Mouse (Mus musculus) kidney, adult 2 months (tissue): ENCODE measurements around the gene Dck. TPM values are rescaled to one million over a fixed set of nuclear protein-coding genes. Genes with fewer than 3 reads are reported as not detected.

ENCODE experiments used
- DNase-seq: peaks from one replicate; pipeline ENCODE4 v3.0.0; 2021
- H3K27ac ChIP-seq: fragments of 200-500 bp; 2 replicates; pipeline ENCODE4 v1.5.1; 2012; ENCODE audit warnings: low read depth, low read length, control low read depth, inconsistent platforms; ENCODE audit not compliant: insufficient read depth
- H3K27me3 ChIP-seq: fragments of 200-500 bp; replicated peaks from 2 replicates; pipeline ENCODE4 v1.6.1; 2012; ENCODE audit warnings: mild to moderate bottlenecking, moderate library complexity, low read length, inconsistent platforms; ENCODE audit not compliant: control insufficient read depth, insufficient read depth
- H3K36me3 ChIP-seq: fragments of 200-500 bp; 2 replicates; pipeline ENCODE4 v1.6.1; 2012; ENCODE audit warnings: mild to moderate bottlenecking, moderate library complexity, low read length, inconsistent platforms; ENCODE audit not compliant: control insufficient read depth, insufficient read depth
- H3K4me1 ChIP-seq: fragments of 200-500 bp; 2 replicates; pipeline ENCODE4 v1.6.1; 2011; ENCODE audit warnings: low read length; ENCODE audit not compliant: control insufficient read depth, insufficient read depth
- H3K4me3 ChIP-seq: fragments of 200-500 bp; 2 replicates; pipeline ENCODE4 v1.5.1; 2011; ENCODE audit warnings: mild to moderate bottlenecking, low read depth, low read length, control low read depth; ENCODE audit not compliant: insufficient read depth
- CTCF ChIP-seq: fragments of 200-500 bp; conservative IDR thresholded peaks from 2 replicates; pipeline ENCODE4 v1.5.1; 2011; ENCODE audit warnings: low read depth, mild to moderate bottlenecking, control low read depth, low read length, moderate library complexity, mixed read lengths; ENCODE audit not compliant: insufficient read depth, insufficient read length
- POLR2A ChIP-seq: fragments of 200-500 bp; IDR thresholded peaks from one replicate; pipeline ENCODE4 v1.6.1; 2011; ENCODE audit warnings: low read depth, low read length, control low read depth
- WGBS: fragments of 180-500 bp; shearing (Covaris S2); methylation state at CpG from one replicate; pipeline ENCODE4 v1.1.7; 2018; 5-methylcytosine and 5-hydroxymethylcytosine counted together
- polyA plus RNA-seq: library from polyadenylated mRNA; depleted of rRNA; stranded (reverse); fragments of >200 nt; gene quantifications from 2 replicates; pipeline ENCODE4 v1.2.3, GENCODE M21; 2012

Gene Dck
- polyA plus RNA-seq, 1 experiment = 2.0 TPM

DNA sequence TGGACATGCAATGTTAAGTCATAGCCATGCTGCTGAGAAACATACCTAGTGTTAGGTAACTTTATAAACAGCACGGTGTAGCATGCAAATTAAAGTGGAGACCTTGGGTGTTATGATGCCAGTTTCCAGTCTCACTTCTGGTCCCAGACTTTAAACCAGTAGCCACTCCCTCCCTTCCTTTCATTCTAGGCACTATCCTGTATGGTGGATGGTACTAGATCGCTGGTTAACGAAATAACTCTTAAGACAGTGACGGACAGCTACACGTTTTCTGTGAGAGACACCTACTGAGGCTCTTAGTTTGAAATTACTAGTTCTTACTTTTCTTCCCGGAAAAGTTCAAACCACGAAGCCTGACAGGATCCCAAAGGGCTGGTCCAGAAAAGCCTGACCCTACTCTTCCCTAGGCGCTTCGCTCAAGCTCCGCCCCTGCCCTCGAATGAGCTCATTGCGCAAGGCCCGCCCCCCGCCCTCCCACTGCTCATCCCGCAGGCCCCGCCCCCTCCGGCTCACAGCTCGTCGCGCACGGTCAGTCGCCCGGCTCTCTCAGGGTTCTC, 288 bp upstream of the Dck start:
- TF ChIP-seq CTCF (no peak), POLR2A (no peak)
- no peaks in the 10 kb centered on the region for H3K36me3 ChIP-seq
- no peaks in the 10 kb centered on the region for H3K27me3 ChIP-seq
- peak overlapping the region; percentile 95 for H3K4me3 ChIP-seq
- peaks cover 4% of the 10 kb centered on the region; the same call in 1 of the 2 replicates for H3K4me1 ChIP-seq
- no peak for DNase-seq
- 1% methylated on average over 23 of the region's 23 CpGs for WGBS
- H3K27ac ChIP-seq = peak overlapping the region; percentile 12; the same call in 1 of the 2 replicates

DNA sequence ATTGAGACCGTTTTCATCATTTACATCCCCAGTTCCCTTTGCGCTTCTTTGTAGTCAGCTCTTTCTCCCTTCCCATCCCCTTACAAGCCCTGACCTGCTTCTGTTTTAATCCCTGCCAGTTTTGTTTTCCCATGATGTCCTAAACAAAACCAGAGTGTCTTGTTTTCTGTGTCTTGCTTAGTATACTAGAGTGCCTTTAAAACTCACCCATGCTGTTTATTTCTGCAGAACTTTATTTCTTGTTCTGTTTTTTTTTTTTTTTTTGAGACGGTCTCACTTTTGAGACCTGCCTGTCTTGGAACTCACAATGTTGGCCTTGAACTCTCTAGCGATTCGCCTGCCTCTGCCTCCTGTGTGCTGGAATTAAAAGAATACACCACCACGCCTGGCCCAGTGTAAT, 791 bp downstream of the Dck start:
- Histone ChIP-seq H3K4me3 (peak overlapping the region; percentile 95), H3K4me1 (peaks cover 4% of the 10 kb centered on the region; the same call in 1 of the 2 replicates), H3K36me3 (no peaks in the 10 kb centered on the region), H3K27ac (no peak overlapping the region; the same call in 1 of the 2 replicates), H3K27me3 (no peaks in the 10 kb centered on the region)
- 23% methylated on average over 6 of the region's 6 CpGs for WGBS
- TF ChIP-seq POLR2A (no peak), CTCF (no peak)
- no peak for DNase-seq

DNA sequence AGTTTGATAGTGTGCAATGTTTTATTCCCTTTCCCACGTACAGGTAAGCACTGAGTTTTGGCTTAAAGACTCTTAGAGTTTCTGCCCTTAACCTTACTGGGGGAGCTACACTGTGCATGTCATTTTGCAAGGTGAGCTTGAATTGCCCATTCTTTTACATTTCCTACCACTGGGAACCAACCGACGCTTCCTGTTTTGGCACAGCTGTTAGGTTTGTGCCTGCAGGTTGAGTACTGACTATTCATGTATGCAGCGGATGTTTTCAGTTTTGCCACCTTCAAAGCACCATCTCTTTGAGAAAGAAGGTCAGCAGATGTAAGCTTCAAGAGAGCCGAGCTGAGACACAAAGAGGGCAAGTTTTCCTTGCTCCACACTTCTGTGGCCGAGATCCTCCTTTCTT, 1.3 kb downstream of the Dck start:
- DNase-seq = no peak
- Histone ChIP-seq H3K36me3 (no peaks in the 10 kb centered on the region), H3K27me3 (no peaks in the 10 kb centered on the region), H3K27ac (no peak overlapping the region), H3K4me1 (peaks cover 4% of the 10 kb centered on the region; the same call in 1 of the 2 replicates), H3K4me3 (no peak overlapping the region)
- TF ChIP-seq CTCF (no peak), POLR2A (no peak)
- WGBS = 56% methylated on average over 6 of the region's 6 CpGs

DNA sequence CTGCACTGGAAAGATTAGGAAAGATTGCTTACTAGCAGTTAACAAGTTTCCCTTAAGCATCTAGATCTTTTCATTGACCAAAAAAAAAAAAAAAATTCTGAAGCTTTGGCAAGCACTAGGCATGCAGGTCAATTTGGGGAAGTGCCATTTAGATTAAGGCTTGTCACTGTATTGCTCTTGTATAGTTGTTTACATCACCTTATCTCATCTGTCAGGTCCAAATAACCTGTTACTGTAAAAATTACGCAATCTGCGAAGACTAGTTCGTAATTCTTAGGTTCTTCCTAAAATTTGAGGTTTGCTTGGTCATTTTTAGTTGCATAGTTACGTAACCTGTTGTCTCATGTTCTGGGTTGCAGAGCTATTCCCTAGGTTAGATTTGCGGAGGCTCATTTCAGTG, 2.1 kb downstream of the Dck start:
- Histone ChIP-seq H3K27ac (no peak overlapping the region), H3K4me3 (no peak overlapping the region), H3K27me3 (no peaks in the 10 kb centered on the region), H3K4me1 (peaks cover 4% of the 10 kb centered on the region; the same call in 1 of the 2 replicates), H3K36me3 (no peaks in the 10 kb centered on the region)
- WGBS = 95% methylated on average over 5 of the region's 5 CpGs
- TF ChIP-seq CTCF (no peak), POLR2A (no peak)
- DNase-seq = no peak

DNA sequence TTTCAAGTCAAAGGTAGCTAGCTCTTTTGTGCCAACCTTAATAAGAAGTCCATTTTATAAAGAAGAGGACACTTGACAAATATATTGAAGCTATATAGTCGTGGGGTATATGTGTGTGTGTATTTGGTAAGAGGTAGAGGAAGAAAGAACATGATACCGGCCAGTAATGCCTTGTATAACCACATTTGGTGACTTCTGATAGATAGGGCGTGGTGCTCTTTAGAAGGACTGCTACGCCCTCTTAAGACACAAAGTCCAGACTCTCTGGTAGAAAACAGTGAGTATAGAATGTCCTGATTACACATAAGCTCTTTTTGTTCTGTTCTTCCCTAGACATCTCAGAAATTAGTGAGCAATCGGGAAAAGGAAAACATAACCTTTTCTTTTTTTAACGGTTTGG, 3.4 kb downstream of the Dck start:
- DNase-seq = no peak
- no peak for TF ChIP-seq POLR2A
- no peak for TF ChIP-seq CTCF
- Histone ChIP-seq H3K4me1 (peaks cover 4% of the 10 kb centered on the region; the same call in 1 of the 2 replicates), H3K36me3 (no peaks in the 10 kb centered on the region), H3K27ac (no peak overlapping the region), H3K27me3 (no peaks in the 10 kb centered on the region), H3K4me3 (no peak overlapping the region)
- WGBS = 87% methylated on average over 6 of the region's 6 CpGs

DNA sequence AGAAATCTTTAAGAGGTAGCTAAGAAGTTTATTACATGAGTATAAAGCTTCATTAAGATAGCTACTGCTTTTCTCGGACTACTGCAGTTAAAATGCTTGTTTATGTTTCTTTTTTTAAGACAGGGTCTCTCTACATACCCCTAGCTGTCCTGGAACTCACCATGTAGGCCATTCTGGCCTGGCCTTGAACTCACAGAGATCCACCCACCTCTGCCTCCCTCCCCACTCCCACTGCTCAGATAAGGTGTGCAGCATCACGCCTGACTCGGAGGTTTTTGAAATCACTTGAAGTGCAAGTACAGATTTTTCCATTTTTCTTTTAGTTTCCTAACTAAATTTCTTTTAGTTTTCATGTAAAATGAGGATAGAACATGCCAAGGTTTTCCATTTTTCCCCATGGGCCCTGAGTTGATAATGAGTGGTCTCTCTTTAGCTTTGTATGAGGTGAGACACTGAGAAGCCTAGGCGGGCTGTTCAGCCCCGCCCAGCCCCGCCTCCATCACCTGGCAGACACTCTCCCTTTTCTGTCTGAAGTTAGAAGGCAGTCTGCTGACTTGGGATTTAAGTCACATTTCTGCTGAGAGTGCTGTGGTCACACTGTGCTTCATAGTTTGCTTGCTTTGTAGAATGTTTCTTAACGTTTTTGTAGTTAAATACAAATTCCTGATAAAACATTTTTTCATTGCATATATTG, 17.4 kb downstream of the Dck start:
- WGBS = 83% methylated on average over 7 of the region's 7 CpGs
- TF ChIP-seq POLR2A = no peak
- TF ChIP-seq CTCF = no peak
- Histone ChIP-seq H3K36me3 (no peaks in the 10 kb centered on the region; the same call in 1 of the 2 replicates), H3K27me3 (no peaks in the 10 kb centered on the region), H3K4me1 (no peaks in the 10 kb centered on the region), H3K4me3 (no peak overlapping the region), H3K27ac (no peak overlapping the region)
- DNase-seq = no peak

DNA sequence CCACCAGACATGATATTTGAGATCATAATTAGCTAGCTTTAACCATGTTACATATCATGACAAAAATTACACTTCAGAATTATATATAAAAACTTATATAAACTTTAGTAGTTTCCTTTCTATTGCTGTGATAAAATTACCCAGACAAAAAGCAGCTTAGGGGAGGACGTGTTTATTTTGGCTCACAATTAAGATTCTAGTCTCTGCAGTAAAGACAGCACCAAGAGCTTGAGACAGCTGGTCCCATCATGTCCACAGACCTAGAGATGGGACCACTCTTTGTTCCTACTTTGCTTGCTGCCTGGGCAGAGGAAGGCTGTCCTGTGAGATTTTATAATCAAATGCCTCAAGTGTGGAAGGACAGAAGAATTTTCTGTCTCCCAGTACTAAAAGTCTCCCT, 20.3 kb downstream of the Dck start:
- Histone ChIP-seq H3K4me3 (no peak overlapping the region), H3K36me3 (no peaks in the 10 kb centered on the region; the same call in 1 of the 2 replicates), H3K4me1 (no peaks in the 10 kb centered on the region), H3K27me3 (no peaks in the 10 kb centered on the region), H3K27ac (no peak overlapping the region)
- TF ChIP-seq POLR2A (no peak), CTCF (no peak)
- 74% methylated on average over 1 of the region's 1 CpGs for WGBS
- DNase-seq = no peak
